Mouse (Mus musculus) hindbrain, embryonic 16.5 days (tissue): Measurements from ENCODE around the gene Tex37. TPM values are rescaled to one million over a fixed set of nuclear protein-coding genes. Genes with fewer than 3 reads are reported as not detected.

Experiments used
- ATAC-seq: fragments of 200-750 bp; cut with Nextera tagmentation; 2 replicates; pipeline ENCODE4 v1.8.0; 2017; ENCODE audit warnings: moderate TSS enrichment, moderate library complexity
- H3K27ac ChIP-seq: fragments of 300-500 bp; sonication (generic); 2 replicates; pipeline ENCODE4 v1.5.1; 2014; ENCODE audit warnings: low read depth, mild to moderate bottlenecking, control low read depth, low read length, moderate library complexity
- H3K27me3 ChIP-seq: fragments of 300-500 bp; sonication (generic); replicated peaks from 2 replicates; pipeline ENCODE4 v1.6.1; 2014; ENCODE audit warnings: low read length; ENCODE audit not compliant: control insufficient read depth, insufficient read depth
- H3K36me3 ChIP-seq: fragments of 300-500 bp; sonication (generic); 2 replicates; pipeline ENCODE4 v1.6.1; 2014; ENCODE audit warnings: mild to moderate bottlenecking, low read length, moderate library complexity, mixed read lengths; ENCODE audit not compliant: control insufficient read depth, insufficient read depth
- H3K4me1 ChIP-seq: fragments of 300-500 bp; sonication (generic); 2 replicates; pipeline ENCODE4 v1.6.1; 2014; ENCODE audit warnings: low read depth, low read length; ENCODE audit not compliant: control insufficient read depth, insufficient read depth
- H3K4me2 ChIP-seq: fragments of 300-500 bp; sonication (generic); 2 replicates; pipeline ENCODE4 v1.6.1; 2014; ENCODE audit warnings: mild to moderate bottlenecking, low read length, control low read depth, moderate library complexity
- H3K4me3 ChIP-seq: fragments of 300-500 bp; sonication (generic); 2 replicates; pipeline ENCODE4 v1.5.1; 2014; ENCODE audit warnings: mild to moderate bottlenecking, low read length, control low read depth, moderate library complexity
- H3K9ac ChIP-seq: fragments of 300-500 bp; sonication (generic); 2 replicates; pipeline ENCODE4 v1.6.1; 2014; ENCODE audit warnings: low read depth, mild to moderate bottlenecking, control low read depth, low read length, moderate library complexity
- H3K9me3 ChIP-seq: fragments of 300-500 bp; sonication (generic); 2 replicates; pipeline ENCODE4 v1.6.1; 2014; ENCODE audit warnings: mild to moderate bottlenecking, low read length, moderate library complexity; ENCODE audit not compliant: control insufficient read depth
- WGBS: fragments of 180-500 bp; shearing (Covaris S2); extraction: QIAGEN DNeasy Blood & Tissue Kit; methylation state at CpG from one replicate; pipeline ENCODE4 v1.1.7; 2014; 5-methylcytosine and 5-hydroxymethylcytosine counted together
- polyA plus RNA-seq: library from polyadenylated mRNA; unstranded; fragments of >200 nt; fragmentation: Nextera tagmentation; extraction: Ambion mirVana; gene quantifications from 2 replicates; pipeline ENCODE4 v1.2.1, GENCODE M21; 2015

Gene Tex37
- not detected in 2 replicates for polyA plus RNA-seq

- Histone ChIP-seq H3K9ac (no peak within 1 kb of the TSS), H3K9me3 (no peaks in the 10 kb centered on the region), H3K36me3 (no peaks in the 10 kb centered on the region), H3K27me3 (no peaks in the 10 kb centered on the region), H3K4me2 (no peak within 1 kb of the TSS), H3K27ac (no peak within 1 kb of the TSS), H3K4me3 (no peak within 1 kb of the TSS), H3K4me1 (peaks cover 6% of the 10 kb centered on the region)
- 87% methylated on average over 3 of the region's 3 CpGs for WGBS
- ATAC-seq = no peak
These were observed at the start of gene Tex37 for GRCm38 (mm10) chr6:70918827-70919226. Gene Tex37 (minus strand): TSS chr6:70918927.

DNA sequence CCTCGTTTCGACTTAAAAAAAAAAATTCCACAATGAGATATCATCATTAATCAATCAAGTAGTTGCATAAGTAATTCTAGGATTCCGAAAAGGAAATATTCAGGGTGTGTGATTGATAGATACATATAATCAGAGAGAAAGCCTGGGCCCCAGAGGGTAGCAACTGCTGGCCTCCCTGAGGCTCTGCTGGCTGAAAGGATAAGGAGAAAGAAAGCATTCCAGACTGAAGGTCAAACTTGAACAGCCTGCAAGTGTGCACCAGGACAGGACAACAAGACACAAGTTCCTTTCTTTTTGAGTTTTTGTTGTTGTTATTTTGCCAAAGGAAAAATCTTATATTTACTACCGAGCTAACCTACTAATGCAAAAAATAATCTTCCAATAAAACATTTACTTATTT is 49.6 kb upstream of the Tex37 start:
- no peak overlapping the region for H3K4me2 ChIP-seq
- peaks cover 2% of the 10 kb centered on the region; the same call in 1 of the 2 replicates for H3K27me3 ChIP-seq
- no peak overlapping the region for H3K27ac ChIP-seq
- no peaks in the 10 kb centered on the region for H3K36me3 ChIP-seq
- H3K9me3 ChIP-seq = no peaks in the 10 kb centered on the region
- H3K4me3 ChIP-seq = no peak overlapping the region
- ATAC-seq = no peak
- peaks cover 4% of the 10 kb centered on the region; the same call in 1 of the 2 replicates for H3K4me1 ChIP-seq
- 63% methylated on average over 4 of the region's 4 CpGs for WGBS
- no peak overlapping the region for H3K9ac ChIP-seq

DNA sequence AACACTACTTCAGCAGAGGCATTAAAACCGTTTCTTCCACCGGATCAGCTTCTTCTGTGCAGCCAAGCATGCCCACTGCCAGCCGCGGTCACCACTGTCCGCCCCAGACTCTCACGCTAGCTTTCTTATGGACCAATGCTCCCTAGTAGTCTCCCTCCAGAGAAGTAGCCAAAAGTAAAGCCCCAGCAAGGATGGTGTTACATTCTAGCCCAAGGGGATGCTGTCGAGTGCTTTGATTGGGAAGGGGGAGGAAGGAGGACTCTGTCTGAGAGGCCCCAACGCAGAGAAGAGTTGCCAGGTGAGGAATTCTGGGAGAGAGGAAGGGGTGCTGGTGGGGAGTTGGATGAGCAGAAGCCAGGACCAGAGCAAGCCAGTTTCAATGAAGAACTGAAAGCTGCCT is 48.7 kb upstream of the Tex37 start:
- WGBS = 4% methylated on average over 8 of the region's 8 CpGs

DNA sequence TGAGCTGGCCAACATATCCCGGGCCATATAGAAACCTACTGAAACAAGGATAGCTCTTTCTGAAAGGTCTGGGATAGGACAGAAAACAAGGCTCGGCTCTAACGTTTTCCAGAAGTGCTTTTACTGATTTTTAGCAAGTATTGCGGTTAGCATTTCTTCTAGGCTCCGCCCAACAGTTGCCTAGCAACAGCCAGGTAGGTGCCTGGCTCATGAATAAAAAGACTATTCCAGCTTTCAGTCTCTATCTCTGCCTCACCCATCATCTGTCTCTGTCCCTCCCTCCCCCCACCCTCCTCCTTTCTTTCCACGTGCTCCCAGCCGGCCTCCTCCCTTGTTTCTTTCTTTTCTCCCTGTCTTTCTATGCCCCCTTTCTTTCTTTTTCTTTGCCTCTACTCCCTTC is 47.0 kb upstream of the Tex37 start:
- 0 out of 2 replicates have a peak, but pooled peaks have one; percentile 43 for ATAC-seq
- peaks cover 4% of the 10 kb centered on the region; the same call in 1 of the 2 replicates for H3K4me1 ChIP-seq

More for the DNA sequence above, 48.7 kb upstream of the Tex37 start:
- no peaks in the 10 kb centered on the region for H3K9me3 ChIP-seq
- H3K27ac ChIP-seq = no peak overlapping the region
- peak overlapping the region; percentile 43 for H3K9ac ChIP-seq
- ATAC-seq = peak; percentile 19; the same call in 1 of the 2 replicates
- H3K4me1 ChIP-seq = peaks cover 4% of the 10 kb centered on the region; the same call in 1 of the 2 replicates
- H3K4me2 ChIP-seq = peak overlapping the region; percentile 51
- no peaks in the 10 kb centered on the region for H3K36me3 ChIP-seq
- H3K4me3 ChIP-seq = peak overlapping the region; percentile 17
- H3K27me3 ChIP-seq = peaks cover 2% of the 10 kb centered on the region; the same call in 1 of the 2 replicates

DNA sequence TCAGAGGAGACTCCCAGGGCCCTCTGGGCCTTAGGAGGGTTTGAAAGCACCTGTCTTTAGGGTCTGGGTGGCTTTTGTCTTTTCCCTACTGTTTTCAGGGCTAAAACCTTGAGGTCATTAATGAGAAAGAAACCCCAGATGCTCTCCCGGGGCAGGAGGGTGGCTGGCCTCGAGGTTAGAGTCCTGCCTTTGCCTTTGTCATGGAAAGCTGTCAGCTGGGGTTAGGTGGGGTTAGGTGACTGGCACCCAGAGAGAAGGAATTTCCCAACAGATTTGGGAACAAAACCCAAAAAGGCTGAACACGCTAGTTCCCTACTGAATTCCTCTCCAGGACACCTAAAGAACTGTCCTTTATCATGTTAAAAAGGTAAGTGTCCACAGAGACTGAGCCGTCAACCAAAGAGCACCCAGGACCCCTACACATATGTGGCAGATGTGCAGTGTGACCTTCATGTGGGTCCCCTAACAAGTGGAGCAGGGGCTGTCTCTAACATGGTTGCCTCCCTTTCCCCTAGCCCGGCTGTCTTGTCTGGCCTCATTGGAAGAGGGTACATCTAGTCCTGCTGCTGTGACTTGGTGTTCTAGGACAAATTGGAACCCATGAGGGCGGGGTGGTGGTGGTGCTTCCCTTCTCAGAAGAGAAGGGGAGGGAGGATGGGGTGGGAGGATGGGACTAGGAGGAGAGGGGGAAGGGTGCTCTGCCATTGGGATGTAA is 45.5 kb upstream of the Tex37 start:
- Histone ChIP-seq H3K27ac (no peak overlapping the region), H3K4me1 (peaks cover 4% of the 10 kb centered on the region; the same call in 1 of the 2 replicates), H3K27me3 (peaks cover 4% of the 10 kb centered on the region), H3K36me3 (no peaks in the 10 kb centered on the region), H3K4me2 (no peak overlapping the region), H3K9ac (no peak overlapping the region), H3K9me3 (no peaks in the 10 kb centered on the region), H3K4me3 (no peak overlapping the region)
- WGBS = 32% methylated on average over 6 of the region's 6 CpGs
- ATAC-seq = no peak

More for the DNA sequence above, 47.0 kb upstream of the Tex37 start:
- H3K9me3 ChIP-seq = no peaks in the 10 kb centered on the region
- H3K27ac ChIP-seq = no peak overlapping the region
- no peak overlapping the region for H3K9ac ChIP-seq
- no peaks in the 10 kb centered on the region for H3K36me3 ChIP-seq
- no peak overlapping the region for H3K4me3 ChIP-seq
- peaks cover 2% of the 10 kb centered on the region; the same call in 1 of the 2 replicates for H3K27me3 ChIP-seq
- H3K4me2 ChIP-seq = no peak overlapping the region
- WGBS = 18% methylated on average over 7 of the region's 7 CpGs

GRCm38 (mm10) chr6:70957341-70957940 is 38.7 kb upstream of the Tex37 start:
- peak overlapping the region; percentile 93; the same call in 1 of the 2 replicates for H3K4me2 ChIP-seq
- ATAC-seq = no peak

DNA sequence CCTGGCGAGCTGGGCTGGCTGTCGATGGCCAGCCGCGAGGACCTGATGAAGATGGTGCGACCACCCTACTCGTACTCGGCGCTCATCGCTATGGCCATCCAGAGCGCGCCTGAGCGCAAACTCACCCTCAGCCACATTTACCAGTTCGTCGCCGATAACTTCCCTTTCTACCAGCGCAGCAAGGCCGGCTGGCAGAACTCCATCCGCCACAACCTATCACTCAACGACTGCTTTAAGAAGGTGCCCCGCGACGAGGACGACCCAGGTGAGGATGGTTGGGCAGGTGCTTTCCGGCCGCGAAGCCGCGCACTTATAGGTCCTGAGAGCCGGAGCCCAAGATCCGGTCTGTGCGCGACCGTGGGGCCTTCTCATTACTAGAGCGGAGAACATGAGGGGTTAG is 38.2 kb upstream of the Tex37 start:
- H3K27me3 ChIP-seq = peaks cover 42% of the 10 kb centered on the region
- H3K27ac ChIP-seq = no peak overlapping the region
- H3K4me2 ChIP-seq = peak overlapping the region; percentile 93
- peaks cover 10% of the 10 kb centered on the region for H3K4me1 ChIP-seq
- no peaks in the 10 kb centered on the region for H3K36me3 ChIP-seq
- peak overlapping the region; percentile 55 for H3K9ac ChIP-seq
- H3K9me3 ChIP-seq = no peaks in the 10 kb centered on the region
- peak; percentile 46; the same call in 1 of the 2 replicates for ATAC-seq
- peak overlapping the region; percentile 46 for H3K4me3 ChIP-seq
- WGBS = 1% methylated on average over 33 of the region's 34 CpGs

More at GRCm38 (mm10) chr6:70957341-70957940, 38.7 kb upstream of the Tex37 start:
- no peaks in the 10 kb centered on the region for H3K36me3 ChIP-seq
- H3K9ac ChIP-seq = no peak overlapping the region
- H3K9me3 ChIP-seq = no peaks in the 10 kb centered on the region
- no peak overlapping the region; the same call in 1 of the 2 replicates for H3K4me3 ChIP-seq
- WGBS = 11% methylated on average over 7 of the region's 7 CpGs
- no peak overlapping the region for H3K27ac ChIP-seq
- H3K4me1 ChIP-seq = peaks cover 10% of the 10 kb centered on the region
- peaks cover 42% of the 10 kb centered on the region for H3K27me3 ChIP-seq

DNA sequence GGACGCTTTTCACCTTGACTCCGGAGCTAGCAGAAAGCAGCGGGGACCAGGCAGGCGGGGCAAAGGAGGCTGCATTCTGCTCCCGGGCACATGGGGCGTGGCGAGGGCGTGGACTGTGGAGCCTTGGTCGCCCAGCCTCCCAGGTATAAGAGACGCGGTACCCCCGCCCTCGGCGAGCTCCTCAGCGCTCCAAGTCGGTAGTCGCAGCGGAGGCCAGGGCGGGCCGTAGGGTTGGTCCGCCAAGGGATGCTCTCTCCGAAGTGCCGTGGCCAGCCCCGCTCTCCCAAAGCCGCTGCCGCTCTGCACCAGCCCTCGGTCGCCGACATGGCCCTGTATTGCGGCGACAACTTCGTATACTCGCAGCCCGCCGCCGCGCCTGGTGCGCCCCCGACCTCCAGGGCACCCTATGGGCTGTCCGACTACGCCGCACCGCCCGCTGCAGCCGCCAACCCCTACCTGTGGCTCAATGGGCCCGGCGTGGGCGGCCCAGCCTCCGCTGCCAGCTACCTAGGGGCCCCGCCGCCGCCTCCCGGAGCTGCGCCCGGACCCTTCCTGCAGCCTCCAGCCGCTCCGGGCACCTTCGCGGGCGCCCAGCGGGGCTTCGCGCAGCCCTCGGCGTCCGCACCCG is 37.7 kb upstream of the Tex37 start, which contains the start of gene Foxi3:
TSS of gene Foxi3 (plus strand) at position 247 of the 628 bp plus-strand sequence.
- Histone ChIP-seq H3K4me2 (peak within 1 kb of the TSS; percentile 93), H3K4me1 (peaks cover 10% of the 10 kb centered on the region), H3K36me3 (no peaks in the 10 kb centered on the region), H3K4me3 (peak within 1 kb of the TSS; percentile 46), H3K27ac (no peak within 1 kb of the TSS), H3K27me3 (peaks cover 42% of the 10 kb centered on the region), H3K9ac (peak within 1 kb of the TSS; percentile 55), H3K9me3 (no peaks in the 10 kb centered on the region)
- under 1% methylated on average over 59 of the region's 67 CpGs for WGBS
- ATAC-seq = peak; percentile 64

GRCm38 (mm10) chr6:70955841-70956240 is 37.1 kb upstream of the Tex37 start:
- Histone ChIP-seq H3K27ac (no peak overlapping the region), H3K36me3 (no peaks in the 10 kb centered on the region), H3K4me1 (peaks cover 10% of the 10 kb centered on the region), H3K27me3 (peaks cover 42% of the 10 kb centered on the region), H3K9ac (no peak overlapping the region), H3K4me2 (peak overlapping the region; percentile 93), H3K4me3 (peak overlapping the region; percentile 46), H3K9me3 (no peaks in the 10 kb centered on the region)
- WGBS = 2% methylated on average over 12 of the region's 12 CpGs
- no peak for ATAC-seq
